Mouse (Mus musculus) ZHBTc4 (cell line): ENCODE results near the gene Pawr.
"Not testable (repeated sequence)": the region's sequence is repeated elsewhere in the genome, so short reads cannot be mapped to it uniquely, and the experiment has no call there.

Experiments
- DNase-seq: peaks from one replicate; pipeline ENCODE4 v3.0.0-alpha.2; 2011; ENCODE audit warnings: low read depth, low spot score

Gene Pawr

DNA sequence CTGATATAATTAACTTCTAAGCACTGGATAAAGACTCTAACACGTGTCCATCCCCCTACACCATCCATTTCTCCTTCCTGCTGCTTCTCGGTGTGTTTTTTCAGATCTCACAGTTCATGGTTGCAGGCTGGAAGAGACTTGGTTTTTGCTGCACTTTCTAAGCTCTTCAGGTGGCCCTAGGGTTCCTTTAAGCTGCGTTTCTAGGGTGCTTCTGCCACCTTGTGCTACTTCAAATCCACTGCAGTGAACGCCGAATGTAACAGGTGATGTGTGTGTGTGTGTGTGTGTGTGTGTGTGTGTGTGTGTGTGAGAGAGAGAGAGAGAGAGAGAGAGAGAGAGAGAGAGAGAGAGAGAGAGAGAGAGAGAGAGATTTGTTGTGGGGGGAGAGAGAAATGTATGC is 103.7 kb downstream of the Pawr start:
- DNase-seq, result peak; percentile 67

DNA sequence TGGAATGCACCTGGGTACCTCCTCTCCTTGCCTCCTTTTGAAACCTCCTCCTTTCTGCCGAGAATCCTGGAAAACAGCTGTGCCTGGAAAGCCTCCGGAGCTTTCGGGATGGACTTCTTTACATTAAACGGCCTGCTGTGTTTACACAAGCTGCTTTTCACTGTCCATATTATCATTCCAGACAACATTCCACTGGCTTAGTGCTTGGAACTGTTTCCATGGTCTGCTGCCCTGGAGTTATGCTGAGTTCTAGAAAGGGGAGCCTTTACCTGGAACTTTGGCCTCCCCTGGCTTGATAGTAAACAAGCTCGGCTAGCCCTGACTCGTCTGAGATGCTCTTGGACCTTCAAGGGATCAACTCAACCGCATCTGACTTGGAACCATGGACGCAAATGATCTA is 104.4 kb downstream of the Pawr start:
- DNase-seq, result no peak

- DNase-seq, result not testable (repeated sequence)
Observed at GRCm38 (mm10) chr10:108440251-108440650, 108.3 kb downstream of the Pawr start.

- DNase-seq, result peak; percentile 40
Observed at GRCm38 (mm10) chr10:108443931-108444876, 112.3 kb downstream of the Pawr start.

- DNase-seq, result no peak
Observed at GRCm38 (mm10) chr10:108445123-108445522, 113.2 kb downstream of the Pawr start.

GRCm38 (mm10) chr10:108445606-108446005 is 113.7 kb downstream of the Pawr start:
- no peak for DNase-seq

DNA sequence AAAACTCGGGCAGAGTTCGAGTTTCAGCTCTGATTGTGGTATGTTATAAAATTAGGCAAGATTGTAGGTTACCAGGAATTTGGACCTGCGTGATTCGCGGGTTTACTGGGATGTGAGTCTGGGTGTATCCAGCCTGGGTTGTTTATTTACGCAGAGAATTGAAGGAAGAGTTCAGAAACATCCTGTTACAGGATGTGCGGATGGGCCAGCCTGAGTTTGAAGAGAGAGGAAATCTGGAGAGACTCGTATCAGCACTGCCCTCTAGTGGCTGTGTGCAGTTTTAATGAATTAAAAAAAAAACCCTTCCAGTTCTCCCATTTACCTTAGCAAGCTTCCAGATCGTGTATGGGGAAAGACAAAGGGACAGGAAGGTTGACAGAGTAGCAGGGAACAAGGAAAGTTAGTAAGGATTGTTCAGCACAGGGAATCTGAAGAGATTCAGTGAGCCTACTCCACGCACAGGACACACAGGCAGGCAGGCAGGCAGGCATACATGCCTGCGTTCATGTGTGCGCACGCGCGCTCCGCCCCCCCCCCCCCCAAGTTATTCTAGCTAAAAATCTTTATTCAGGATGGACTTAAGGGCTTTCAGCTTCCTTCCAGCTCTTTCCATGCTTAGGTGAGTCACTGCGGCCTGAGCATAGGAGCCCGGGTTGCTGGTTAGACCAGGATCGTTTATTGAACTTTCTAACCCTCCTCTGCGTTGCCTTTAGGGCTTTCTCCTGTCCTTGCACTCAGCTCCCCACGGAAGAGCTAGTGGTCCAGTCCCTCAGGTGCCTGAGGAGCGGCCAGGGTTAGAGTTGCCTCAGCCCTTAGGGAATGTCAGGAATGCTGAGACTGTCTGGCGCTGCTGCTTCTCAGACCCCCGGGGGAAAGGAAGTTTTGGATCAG is 114.4 kb downstream of the Pawr start:
- peak; percentile 90 for DNase-seq

GRCm38 (mm10) chr10:108447211-108447610 is 115.3 kb downstream of the Pawr start:
- no peak for DNase-seq

DNA sequence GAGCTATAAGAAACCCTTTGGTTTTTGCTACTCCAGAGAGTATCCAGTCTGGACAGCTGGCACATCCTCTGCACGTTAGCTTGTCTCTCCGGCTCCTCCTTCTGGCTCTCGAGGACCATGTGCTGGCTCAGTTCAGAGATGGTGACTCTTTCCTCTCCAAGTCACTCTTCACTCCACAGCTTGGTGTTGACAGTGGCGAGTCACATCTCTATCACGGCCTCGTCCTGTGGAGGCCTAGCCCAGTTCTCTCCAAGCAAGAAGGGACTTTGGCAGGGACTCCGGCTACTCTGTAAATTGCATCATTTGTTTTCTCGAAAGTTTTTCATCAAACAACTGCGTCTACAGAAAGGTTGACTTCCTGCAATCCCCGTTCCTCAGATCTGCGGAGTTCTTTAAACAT is 116.5 kb downstream of the Pawr start:
- DNase-seq, result no peak

DNA sequence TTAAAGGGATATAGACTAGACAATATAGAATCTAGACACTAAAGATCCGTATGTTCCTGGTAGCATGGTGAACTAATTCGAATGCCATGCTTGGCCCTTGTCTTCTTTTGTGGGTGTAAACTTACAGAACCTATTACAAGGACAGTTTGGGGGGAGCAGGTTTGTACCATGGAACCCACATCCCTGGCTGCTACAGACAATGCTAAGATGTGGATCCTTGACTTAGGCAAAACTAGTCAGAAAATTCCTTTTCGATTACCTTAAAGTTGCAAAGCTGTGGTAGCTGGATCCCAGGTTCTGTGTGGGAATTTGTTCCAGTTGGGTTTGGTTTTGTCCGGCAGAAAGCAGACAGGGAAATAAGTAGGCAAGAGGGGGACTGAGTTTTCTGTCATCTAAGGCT is 118.5 kb downstream of the Pawr start:
- DNase-seq, result no peak

GRCm38 (mm10) chr10:108451516-108451915 is 119.6 kb downstream of the Pawr start:
- DNase-seq, result no peak

DNA sequence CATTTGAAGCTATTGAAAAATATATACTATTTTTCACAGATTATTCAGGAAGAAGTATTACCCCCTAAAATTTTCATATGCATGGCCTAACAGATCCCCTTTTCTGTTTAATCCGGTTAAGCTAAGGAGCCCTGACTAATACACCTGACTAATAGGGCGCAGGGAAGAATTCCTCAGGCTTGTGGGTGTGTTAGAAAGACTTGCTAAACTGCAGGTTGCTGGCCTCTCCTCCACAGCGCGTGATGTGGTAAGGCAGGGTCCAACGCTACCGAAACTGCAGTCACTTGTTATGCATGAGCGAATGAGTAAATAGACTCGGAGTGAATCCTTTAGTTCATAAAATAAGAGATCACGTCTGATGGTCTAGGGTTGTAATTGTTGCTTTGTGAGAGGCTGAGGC is 120.5 kb downstream of the Pawr start:
- DNase-seq, result no peak

DNA sequence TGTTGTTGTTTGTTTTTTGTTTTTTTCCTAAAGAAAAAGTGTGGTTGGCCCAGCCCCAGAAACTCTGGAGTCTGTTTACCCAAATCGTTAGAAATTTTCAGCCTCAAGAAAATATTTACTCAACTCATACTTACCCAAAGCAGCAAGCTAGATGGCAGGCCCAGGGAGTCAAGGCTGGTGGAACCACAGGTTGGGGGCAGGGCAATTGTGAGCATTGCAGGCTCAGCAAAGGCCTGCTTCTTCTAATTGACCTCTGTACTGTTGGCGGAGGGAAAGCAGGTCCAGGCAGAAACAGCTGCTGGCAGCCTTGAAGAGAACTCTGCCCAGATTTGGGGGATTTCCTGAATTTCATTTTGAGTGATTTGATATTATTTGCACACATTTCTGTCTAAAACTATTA is 121.6 kb downstream of the Pawr start:
- DNase-seq, result no peak

- peak; percentile 42 for DNase-seq
Observed at GRCm38 (mm10) chr10:108454691-108455117, 122.8 kb downstream of the Pawr start.

DNA sequence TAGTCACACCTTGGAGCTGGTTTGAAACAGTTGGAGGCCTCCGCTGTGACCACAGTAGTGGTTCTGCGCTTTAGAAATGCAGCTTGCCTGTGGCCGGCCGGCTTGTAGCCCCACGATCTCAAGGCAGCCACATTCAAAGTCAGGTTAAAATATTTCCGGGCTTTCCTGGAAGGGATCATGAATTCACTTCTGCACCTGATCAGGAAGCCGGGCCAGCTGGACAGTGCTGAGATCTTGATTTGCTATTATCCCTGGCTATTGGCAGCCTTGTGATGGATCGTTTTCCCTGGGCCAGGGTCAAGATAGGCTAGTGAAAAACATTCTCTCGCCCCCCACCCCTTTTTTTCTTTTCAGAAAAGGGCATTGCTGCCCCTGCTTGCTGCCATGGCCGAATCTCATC is 123.3 kb downstream of the Pawr start:
- no peak for DNase-seq

- no peak for DNase-seq
Observed at GRCm38 (mm10) chr10:108455883-108456282, 124.0 kb downstream of the Pawr start.

DNA sequence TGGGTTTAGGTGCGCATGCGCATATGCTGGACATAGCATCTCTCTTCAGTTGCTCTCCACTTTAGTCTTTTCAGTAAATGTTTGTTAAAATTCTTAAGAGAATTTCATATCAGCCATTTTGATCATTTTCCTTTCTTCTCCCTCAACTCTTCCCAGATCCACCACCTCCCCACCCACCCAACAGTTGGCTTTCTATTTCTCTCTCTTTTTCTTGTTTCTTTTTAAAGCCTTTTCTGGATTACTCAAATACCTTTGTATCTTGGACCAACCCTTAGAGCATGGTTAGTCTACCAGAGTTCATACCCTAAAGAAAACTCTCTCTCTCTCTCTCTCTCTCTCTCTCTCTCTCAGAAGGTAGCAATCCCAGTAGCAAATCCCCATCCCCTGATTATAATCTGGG is 125.1 kb downstream of the Pawr start:
- no peak for DNase-seq

GRCm38 (mm10) chr10:108461862-108462261 is 129.9 kb downstream of the Pawr start:
- no peak for DNase-seq
